Mouse (Mus musculus): Measurements from ENCODE around the gene Suclg2. TPM values are rescaled to one million over a fixed set of nuclear protein-coding genes. Genes with fewer than 3 reads are reported as not detected.
A peak's percentile ranks its signal among the peaks of the same experiment; 100 is the strongest.

Gene Suclg2
- total RNA-seq, 2 experiments from 2014 or later: 157 to 168 TPM

GRCm38 (mm10) chr6:95469521-95469920, 249.1 kb downstream of the Suclg2 start:
- DNase-seq: no peak

GRCm38 (mm10) chr6:95465322-95465721, 253.3 kb downstream of the Suclg2 start:
- DNase-seq: no peak

GRCm38 (mm10) chr6:95459372-95459771, 259.2 kb downstream of the Suclg2 start:
- no peak for DNase-seq

GRCm38 (mm10) chr6:95446151-95446550, 272.4 kb downstream of the Suclg2 start:
- no peak for DNase-seq

GRCm38 (mm10) chr6:95445036-95445435, 273.6 kb downstream of the Suclg2 start:
- DNase-seq: peak; percentile 56 to 63
